Mouse (Mus musculus): ENCODE measurements at regions not wholly inside any gene's neighbourhood (a gene's known extent, or its start where the extent isn't known, plus 50 kb on each side); places are given as distances from the start of the nearest gene placed in this dataset.

GRCm38 (mm10) chr10:115664567-115664966, 77.0 kb upstream of the Lgr5 start:
- Histone ChIP-seq H3K36me3 (ENCODE audit: control insufficient read depth, insufficient read depth, low read length) (no peaks in the 10 kb centered on the region), H3K9ac (ENCODE audit: low read length) (no peak overlapping the region), H3K4me1 (ENCODE audit: control insufficient read depth, insufficient read depth, low read length) (no peaks in the 10 kb centered on the region), H3K4me2 (no peak overlapping the region), H3K9me3 (ENCODE audit: control insufficient read depth, low read length) (no peaks in the 10 kb centered on the region), H3K27ac (ENCODE audit: low read depth, low read length) (no peak overlapping the region), H3K4me3 (ENCODE audit: low read depth, low read length) (no peak overlapping the region), H3K27me3 (ENCODE audit: control insufficient read depth, insufficient read depth, low read length) (no peaks in the 10 kb centered on the region)
- 72% methylated on average over 19 of the region's 19 CpGs for WGBS
- ATAC-seq (ENCODE audit: low FRiP score) (peak; percentile 78), DNase-seq (ENCODE audit: low spot score, missing footprints) (no peak)

- ATAC-seq (ENCODE audit: low FRiP score) = no peak
- WGBS = 89% methylated on average over 2 of the region's 2 CpGs
- no peak overlapping the region for H3K9ac ChIP-seq (ENCODE audit: low read length)
Observed at GRCm38 (mm10) chr10:115676661-115677060, 89.1 kb upstream of the Lgr5 start.

GRCm38 (mm10) chr10:115681115-115681514, 93.5 kb upstream of the Lgr5 start:
- ATAC-seq (ENCODE audit: low FRiP score) (no peak), DNase-seq (ENCODE audit: low spot score, missing footprints) (peak; percentile 56)

More at GRCm38 (mm10) chr10:115676661-115677060, 89.1 kb upstream of the Lgr5 start:
- Histone ChIP-seq H3K4me2 (no peak overlapping the region), H3K27me3 (ENCODE audit: control insufficient read depth, insufficient read depth, low read length) (no peaks in the 10 kb centered on the region), H3K27ac (ENCODE audit: low read depth, low read length) (no peak overlapping the region), H3K4me1 (ENCODE audit: control insufficient read depth, insufficient read depth, low read length) (no peaks in the 10 kb centered on the region), H3K9me3 (ENCODE audit: control insufficient read depth, low read length) (no peaks in the 10 kb centered on the region), H3K4me3 (ENCODE audit: low read depth, low read length) (no peak overlapping the region), H3K36me3 (ENCODE audit: control insufficient read depth, insufficient read depth, low read length) (no peaks in the 10 kb centered on the region)
- no peak for DNase-seq (ENCODE audit: low spot score, missing footprints)

GRCm38 (mm10) chr10:115691939-115692338, 104.4 kb upstream of the Lgr5 start:
- ATAC-seq (ENCODE audit: low FRiP score) = no peak
- Histone ChIP-seq H3K27ac (ENCODE audit: low read depth, low read length) (no peak overlapping the region), H3K9me3 (ENCODE audit: control insufficient read depth, low read length) (no peaks in the 10 kb centered on the region), H3K4me3 (ENCODE audit: low read depth, low read length) (no peak overlapping the region), H3K36me3 (ENCODE audit: control insufficient read depth, insufficient read depth, low read length) (no peaks in the 10 kb centered on the region), H3K4me2 (no peak overlapping the region), H3K9ac (ENCODE audit: low read length) (no peak overlapping the region), H3K4me1 (ENCODE audit: control insufficient read depth, insufficient read depth, low read length) (no peaks in the 10 kb centered on the region), H3K27me3 (ENCODE audit: control insufficient read depth, insufficient read depth, low read length) (no peaks in the 10 kb centered on the region)
- peak; percentile 4 for DNase-seq (ENCODE audit: low spot score, missing footprints)
- WGBS = 95% methylated on average over 4 of the region's 4 CpGs

More at GRCm38 (mm10) chr10:115681115-115681514, 93.5 kb upstream of the Lgr5 start:
- Histone ChIP-seq H3K4me2 (no peak overlapping the region), H3K36me3 (ENCODE audit: control insufficient read depth, insufficient read depth, low read length) (no peaks in the 10 kb centered on the region), H3K27me3 (ENCODE audit: control insufficient read depth, insufficient read depth, low read length) (no peaks in the 10 kb centered on the region), H3K4me3 (ENCODE audit: low read depth, low read length) (no peak overlapping the region), H3K9me3 (ENCODE audit: control insufficient read depth, low read length) (no peaks in the 10 kb centered on the region), H3K27ac (ENCODE audit: low read depth, low read length) (no peak overlapping the region), H3K4me1 (ENCODE audit: control insufficient read depth, insufficient read depth, low read length) (no peaks in the 10 kb centered on the region), H3K9ac (ENCODE audit: low read length) (no peak overlapping the region)
- 84% methylated on average over 6 of the region's 6 CpGs for WGBS

- peak; percentile 72 for DNase-seq (ENCODE audit: low spot score, missing footprints)
- no peaks in the 10 kb centered on the region for H3K27me3 ChIP-seq (ENCODE audit: control insufficient read depth, insufficient read depth, low read length)
- H3K9me3 ChIP-seq (ENCODE audit: control insufficient read depth, low read length) = no peaks in the 10 kb centered on the region
- H3K4me1 ChIP-seq (ENCODE audit: control insufficient read depth, insufficient read depth, low read length) = no peaks in the 10 kb centered on the region
- no peak for ATAC-seq (ENCODE audit: low FRiP score)
- no peaks in the 10 kb centered on the region for H3K36me3 ChIP-seq (ENCODE audit: control insufficient read depth, insufficient read depth, low read length)
- no peak overlapping the region for H3K4me3 ChIP-seq (ENCODE audit: low read depth, low read length)
- 87% methylated on average over 22 of the region's 22 CpGs for WGBS
- H3K9ac ChIP-seq (ENCODE audit: low read length) = no peak overlapping the region
- no peak overlapping the region for H3K27ac ChIP-seq (ENCODE audit: low read depth, low read length)
- H3K4me2 ChIP-seq = no peak overlapping the region
Observed at GRCm38 (mm10) chr10:115693986-115694833, 106.6 kb upstream of the Lgr5 start.

- Histone ChIP-seq H3K4me1 (ENCODE audit: control insufficient read depth, insufficient read depth, low read length) (no peaks in the 10 kb centered on the region), H3K27ac (ENCODE audit: low read depth, low read length) (no peak overlapping the region), H3K36me3 (ENCODE audit: control insufficient read depth, insufficient read depth, low read length) (no peaks in the 10 kb centered on the region), H3K9me3 (ENCODE audit: control insufficient read depth, low read length) (no peaks in the 10 kb centered on the region), H3K4me3 (ENCODE audit: low read depth, low read length) (no peak overlapping the region), H3K4me2 (no peak overlapping the region), H3K27me3 (ENCODE audit: control insufficient read depth, insufficient read depth, low read length) (no peaks in the 10 kb centered on the region), H3K9ac (ENCODE audit: low read length) (no peak overlapping the region)
- no peak for ATAC-seq (ENCODE audit: low FRiP score)
- WGBS = 89% methylated on average over 3 of the region's 3 CpGs
- DNase-seq (ENCODE audit: low spot score, missing footprints) = peak; percentile 21
Observed at GRCm38 (mm10) chr10:115702358-115702757, 114.3 kb upstream of the Tspan8 start.

GRCm38 (mm10) chr10:115708623-115709022, 108.0 kb upstream of the Tspan8 start:
- H3K9ac ChIP-seq (ENCODE audit: low read length) = no peak overlapping the region
- 86% methylated on average over 14 of the region's 14 CpGs for WGBS
- no peak overlapping the region for H3K4me3 ChIP-seq (ENCODE audit: low read depth, low read length)
- DNase-seq (ENCODE audit: low spot score, missing footprints) (peak; percentile 35), ATAC-seq (ENCODE audit: low FRiP score) (no peak)
- H3K4me2 ChIP-seq = no peak overlapping the region
- no peaks in the 10 kb centered on the region for H3K36me3 ChIP-seq (ENCODE audit: control insufficient read depth, insufficient read depth, low read length)
- H3K27ac ChIP-seq (ENCODE audit: low read depth, low read length) = no peak overlapping the region
- H3K9me3 ChIP-seq (ENCODE audit: control insufficient read depth, low read length) = no peaks in the 10 kb centered on the region
- no peaks in the 10 kb centered on the region for H3K4me1 ChIP-seq (ENCODE audit: control insufficient read depth, insufficient read depth, low read length)
- no peaks in the 10 kb centered on the region for H3K27me3 ChIP-seq (ENCODE audit: control insufficient read depth, insufficient read depth, low read length)

- Histone ChIP-seq H3K36me3 (ENCODE audit: control insufficient read depth, insufficient read depth, low read length) (no peaks in the 10 kb centered on the region), H3K4me2 (no peak overlapping the region), H3K9ac (ENCODE audit: low read length) (no peak overlapping the region), H3K4me3 (ENCODE audit: low read depth, low read length) (no peak overlapping the region), H3K27me3 (ENCODE audit: control insufficient read depth, insufficient read depth, low read length) (no peaks in the 10 kb centered on the region), H3K4me1 (ENCODE audit: control insufficient read depth, insufficient read depth, low read length) (no peaks in the 10 kb centered on the region), H3K9me3 (ENCODE audit: control insufficient read depth, low read length) (no peaks in the 10 kb centered on the region), H3K27ac (ENCODE audit: low read depth, low read length) (no peak overlapping the region)
- no peak for ATAC-seq (ENCODE audit: low FRiP score)
- peak; percentile 84 for DNase-seq (ENCODE audit: low spot score, missing footprints)
- 68% methylated on average over 6 of the region's 6 CpGs for WGBS
Observed at GRCm38 (mm10) chr10:115713896-115714295, 102.7 kb upstream of the Tspan8 start.

- H3K36me3 ChIP-seq (ENCODE audit: control insufficient read depth, insufficient read depth, low read length) = no peaks in the 10 kb centered on the region
- H3K9ac ChIP-seq (ENCODE audit: low read length) = no peak overlapping the region
- no peak overlapping the region for H3K4me3 ChIP-seq (ENCODE audit: low read depth, low read length)
- H3K9me3 ChIP-seq (ENCODE audit: control insufficient read depth, low read length) = no peaks in the 10 kb centered on the region
- no peak overlapping the region for H3K4me2 ChIP-seq
- H3K27me3 ChIP-seq (ENCODE audit: control insufficient read depth, insufficient read depth, low read length) = no peaks in the 10 kb centered on the region
- WGBS = 62% methylated on average over 9 of the region's 9 CpGs
- no peaks in the 10 kb centered on the region for H3K4me1 ChIP-seq (ENCODE audit: control insufficient read depth, insufficient read depth, low read length)
- DNase-seq (ENCODE audit: low spot score, missing footprints) = no peak
- no peak overlapping the region for H3K27ac ChIP-seq (ENCODE audit: low read depth, low read length)
- no peak for ATAC-seq (ENCODE audit: low FRiP score)
Observed at GRCm38 (mm10) chr10:115716178-115716577, 100.5 kb upstream of the Tspan8 start.
